17 mouse cellular contexts compared by ENCODE assay signal in genomic region chr7:137289290-137289957, GRCm38 (mm10). TPM values are rescaled to one million over a fixed set of nuclear protein-coding genes. Genes with fewer than 3 reads are reported as not detected.
DNase-seq lines count a peak whose midpoint lies in the region; ATAC-seq and TF ChIP-seq lines count a peak whose summit lies in the region.
"Had no signal": no experiment of that assay in that cellular context is flagged by ENCODE, and none has a peak within 500 bp of the region (broad histone marks: within the 10 kb centered on the region; RNA-seq: fewer than 3 reads in every experiment).

No protein-coding gene starts in this region.

- H3K27ac ChIP-seq in midbrain, embryonic 10.5 days (replicated peaks) = 0 out of 2 replicates have a peak overlapping the region, but pooled peaks have one; percentile 23
- H3K27ac ChIP-seq in midbrain, postnatal 0 days (ENCODE audit: low read depth, low read length) = no peak overlapping the region
- H3K27ac ChIP-seq in hindbrain, embryonic 14.5 days = 0 out of 2 replicates have a peak overlapping the region, but pooled peaks have one; percentile 33
- no peak overlapping the region for H3K27ac ChIP-seq in neural tube, embryonic 14.5 days (ENCODE audit: low read depth, low read length)
- H3K27ac ChIP-seq in forebrain, embryonic 10.5 days = no peak overlapping the region
- H3K27ac ChIP-seq: limb, embryonic 13.5 days; liver, embryonic 15.5 days had no signal

- no peak overlapping the region for H3K4me3 ChIP-seq in midbrain, embryonic 10.5 days
- H3K4me3 ChIP-seq in midbrain, postnatal 0 days (ENCODE audit: low read depth, low read length) = no peak overlapping the region
- H3K4me3 ChIP-seq in hindbrain, embryonic 14.5 days (replicated peaks; ENCODE audit: low read length) = no peak overlapping the region
- no peak overlapping the region for H3K4me3 ChIP-seq in neural tube, embryonic 14.5 days (ENCODE audit: low read depth, low read length)
- no peak overlapping the region for H3K4me3 ChIP-seq in forebrain, embryonic 10.5 days
- H3K4me3 ChIP-seq: limb, embryonic 13.5 days; liver, embryonic 15.5 days had no signal

- no peak for TF ChIP-seq CTCF in midbrain, postnatal 0 days (IDR thresholded peaks at IDR 0.05)

- no peaks in the 10 kb centered on the region; the same call in 1 of the 2 replicates for H3K36me3 ChIP-seq in midbrain, embryonic 10.5 days
- no peaks in the 10 kb centered on the region for H3K36me3 ChIP-seq in midbrain, postnatal 0 days (ENCODE audit: insufficient read depth, low read length)
- 0 out of 2 replicates have a peak, but pooled peaks cover 6% of the 10 kb centered on the region for H3K36me3 ChIP-seq in hindbrain, embryonic 14.5 days (replicated peaks; ENCODE audit: control insufficient read depth, insufficient read depth)
- H3K36me3 ChIP-seq in neural tube, embryonic 14.5 days (ENCODE audit: control insufficient read depth, insufficient read depth, low read length) = no peaks in the 10 kb centered on the region
- no peaks in the 10 kb centered on the region for H3K36me3 ChIP-seq in forebrain, embryonic 10.5 days (replicated peaks)
- H3K36me3 ChIP-seq: G1E; liver, embryonic 15.5 days had no signal

- H3K9ac ChIP-seq in midbrain, postnatal 0 days (replicated peaks; ENCODE audit: low read length, poor library complexity, severe bottlenecking) = no peak overlapping the region
- no peak overlapping the region for H3K9ac ChIP-seq in hindbrain, embryonic 14.5 days
- no peak overlapping the region for H3K9ac ChIP-seq in neural tube, embryonic 14.5 days (replicated peaks; ENCODE audit: low read depth, low read length)
- H3K9ac ChIP-seq: limb, embryonic 13.5 days; liver, embryonic 15.5 days had no signal

- H3K4me1 ChIP-seq in midbrain, embryonic 10.5 days = peaks cover 56% of the 10 kb centered on the region
- H3K4me1 ChIP-seq in midbrain, postnatal 0 days (ENCODE audit: insufficient read depth, low read length) = no peaks in the 10 kb centered on the region
- H3K4me1 ChIP-seq in hindbrain, embryonic 14.5 days (replicated peaks; ENCODE audit: control insufficient read depth, insufficient read depth, low read length) = peaks cover 49% of the 10 kb centered on the region
- peaks cover 32% of the 10 kb centered on the region for H3K4me1 ChIP-seq in neural tube, embryonic 14.5 days (ENCODE audit: control insufficient read depth, insufficient read depth, low read length)
- peaks cover 30% of the 10 kb centered on the region for H3K4me1 ChIP-seq in forebrain, embryonic 10.5 days
- H3K4me1 ChIP-seq: liver, embryonic 15.5 days had no signal

- no peaks in the 10 kb centered on the region; the same call in 1 of the 2 replicates for H3K27me3 ChIP-seq in midbrain, embryonic 10.5 days (ENCODE audit: low read depth, poor library complexity, severe bottlenecking)
- H3K27me3 ChIP-seq in midbrain, postnatal 0 days (ENCODE audit: insufficient read depth, low read length) = no peaks in the 10 kb centered on the region
- H3K27me3 ChIP-seq in hindbrain, embryonic 14.5 days (ENCODE audit: control insufficient read depth, insufficient read depth, low read length) = no peaks in the 10 kb centered on the region
- H3K27me3 ChIP-seq in neural tube, embryonic 14.5 days (ENCODE audit: control insufficient read depth, insufficient read depth, low read length) = no peaks in the 10 kb centered on the region
- H3K27me3 ChIP-seq in forebrain, embryonic 10.5 days (ENCODE audit: poor library complexity, severe bottlenecking) = peaks cover 17% of the 10 kb centered on the region; the same call in 1 of the 2 replicates

- no peak for DNase-seq in midbrain, embryonic 10.5 days (ENCODE audit: low spot score)
- no peak for DNase-seq in midbrain, postnatal 0 days (ENCODE audit: low spot score)
- DNase-seq in hindbrain, embryonic 14.5 days (ENCODE audit: low spot score) = no peak
- DNase-seq in thymus, postnatal 36 days = peak; percentile 52 to 76
- DNase-seq in forebrain, embryonic 10.5 days (ENCODE audit: extremely low spot score, low spot score) = no peak
- DNase-seq: cerebellum, adult 9-11 months; heart, postnatal 4 days; kidney, adult 2 months; kidney, postnatal 14 days; layer of hippocampus, adult 9-11 months; lung, postnatal 10 days; right cerebral cortex, postnatal 25 days had no signal

- H3K9me3 ChIP-seq in midbrain, embryonic 10.5 days (replicated peaks) = no peaks in the 10 kb centered on the region
- H3K9me3 ChIP-seq in midbrain, postnatal 0 days (ENCODE audit: low read length) = no peaks in the 10 kb centered on the region
- no peaks in the 10 kb centered on the region for H3K9me3 ChIP-seq in hindbrain, embryonic 14.5 days (ENCODE audit: control insufficient read depth, low read length)
- no peaks in the 10 kb centered on the region for H3K9me3 ChIP-seq in neural tube, embryonic 14.5 days (ENCODE audit: control insufficient read depth, low read length)
- no peaks in the 10 kb centered on the region for H3K9me3 ChIP-seq in forebrain, embryonic 10.5 days
- H3K9me3 ChIP-seq: limb, embryonic 13.5 days; liver, embryonic 15.5 days had no signal

- ATAC-seq in midbrain, postnatal 0 days (ENCODE audit: low FRiP score) = no peak
- ATAC-seq in hindbrain, embryonic 14.5 days (ENCODE audit: low FRiP score) = no peak
- peak; percentile 47; the same call in 1 of the 2 replicates for ATAC-seq in neural tube, embryonic 14.5 days (ENCODE audit: low read depth)
- ATAC-seq in monocyte, adult 5-6 weeks (replicated peaks; ENCODE audit: insufficient number of reproducible peaks, low FRiP score, low TSS enrichment, poor library complexity, severe bottlenecking) = no peak

- H3K4me2 ChIP-seq in midbrain, postnatal 0 days (ENCODE audit: low read depth, low read length, poor library complexity, severe bottlenecking) = no peak overlapping the region
- H3K4me2 ChIP-seq in hindbrain, embryonic 14.5 days (replicated peaks) = no peak overlapping the region
- H3K4me2 ChIP-seq in neural tube, embryonic 14.5 days (ENCODE audit: low read depth, low read length) = no peak overlapping the region
- H3K4me2 ChIP-seq: limb, embryonic 13.5 days; liver, embryonic 15.5 days had no signal

- WGBS in midbrain, embryonic 10.5 days = 66% methylated on average over 3 of the region's 3 CpGs
- WGBS in midbrain, postnatal 0 days = 63% methylated on average over 3 of the region's 3 CpGs
- 41% methylated on average over 3 of the region's 3 CpGs for WGBS in hindbrain, embryonic 14.5 days
- 35% methylated on average over 3 of the region's 3 CpGs for WGBS in neural tube, embryonic 14.5 days
- 88% methylated on average over 3 of the region's 3 CpGs for WGBS in forebrain, embryonic 10.5 days

RNA-seq across cellular contexts. Expression of gene Ebf3, which starts 24.8 kb away (rescaled TPM):
- polyA plus RNA-seq in midbrain, embryonic 10.5 days (2016; fragmentation: Nextera tagmentation; extraction: Ambion mirVana) = 3.2 and 5.4 TPM in 2 replicates
- 90.4 and 103 TPM in 2 replicates for total RNA-seq in midbrain, postnatal 0 days (2014; rRNA removed)
- 5.3 and 7.1 TPM in 2 replicates for polyA plus RNA-seq in midbrain, postnatal 0 days (2015; fragmentation: Nextera tagmentation; extraction: Ambion mirVana)
- 26.9 and 32.8 TPM in 2 replicates for polyA plus RNA-seq in hindbrain, embryonic 14.5 days (2014; fragmentation: Nextera tagmentation; extraction: Ambion mirVana)
- polyA plus RNA-seq in neural tube, embryonic 14.5 days (2014; fragmentation: Nextera tagmentation; extraction: Ambion mirVana) = 46.9 and 53.5 TPM in 2 replicates
- not detected in 3 replicates for total RNA-seq in monocyte, adult 5-6 weeks (2017)
- 1.3 TPM in 2 replicates for polyA plus RNA-seq in forebrain, embryonic 10.5 days (2016; fragmentation: Nextera tagmentation; extraction: Ambion mirVana)
- polyA plus RNA-seq: G1E had no signal

Comparison
In these comparisons a context has a peak if more than half of its experiments do, and no peak if none do; other contexts are left out.
1. H3K27ac ChIP-seq: peak in midbrain, embryonic 10.5 days (single experiment) and hindbrain, embryonic 14.5 days (single experiment); none in midbrain, postnatal 0 days (single experiment), neural tube, embryonic 14.5 days (single experiment) and forebrain, embryonic 10.5 days (single experiment).
2. DNase-seq: peak in thymus, postnatal 36 days (2 of 2); none in midbrain, embryonic 10.5 days (single experiment), midbrain, postnatal 0 days (single experiment), hindbrain, embryonic 14.5 days (single experiment) and forebrain, embryonic 10.5 days (single experiment).